Mouse (Mus musculus) spleen, adult 10 weeks (tissue): Measurements from ENCODE around the gene Thsd7b. TPM values are rescaled to one million over a fixed set of nuclear protein-coding genes. Genes with fewer than 3 reads are reported as not detected.

Experiments used
- polyA plus RNA-seq: library from polyadenylated mRNA; stranded (reverse); fragments of 350-450 nt; fragmentation: Illumina TruSeq; extraction: RNeasy Lipid Tissue Mini Kit (QIAGEN cat#74804); gene quantifications from one replicate; pipeline ENCODE4 v1.2.3, GENCODE M21; 2015; ENCODE audit warnings: low replicate concordance; ENCODE audit not compliant: insufficient read depth

Gene Thsd7b
- not detected for polyA plus RNA-seq

GRCm38 (mm10) chr1:129272982-129273937, at the start of gene Thsd7b:
Gene Thsd7b (plus strand): TSS chr1:129273302.

